8 mouse cellular contexts compared by ENCODE assay signal in genomic region chr2:71898335-71898856, GRCm38 (mm10). TPM values are rescaled to one million over a fixed set of nuclear protein-coding genes. Genes with fewer than 3 reads are reported as not detected.
DNase-seq lines count a peak whose midpoint lies in the region; ATAC-seq and TF ChIP-seq lines count a peak whose summit lies in the region.

No protein-coding gene starts in this region.

- DNase-seq in adrenal gland, adult (ENCODE audit: inconsistent age in 2 of 2, low spot score in 1 of 2), result peak; percentile 18 to 73
- DNase-seq in adrenal gland, adult 8-10 months, result no peak
- no peak for DNase-seq in liver, embryonic 14.5 days (ENCODE audit: low read depth in 3 of 3, low spot score in 3 of 3)
- DNase-seq in adipocyte (ENCODE audit: low spot score), result peak; percentile 67
- DNase-seq in embryonic facial prominence, embryonic 11.5 days (ENCODE audit: low spot score), result peak; percentile 74
- DNase-seq in layer of hippocampus, postnatal 10 days (ENCODE audit: low spot score in 2 of 2), result peak; percentile 47 to 61
- DNase-seq in thymus, postnatal 14 days, result peak; percentile 32

- no peak overlapping the region for H3K4me3 ChIP-seq in liver, embryonic 14.5 days (ENCODE audit: insufficient read depth in 1 of 2, low read depth in 2 of 2, low read length in 2 of 2)
- H3K4me3 ChIP-seq in liver, embryonic 12.5 days, result no peak overlapping the region
- H3K4me3 ChIP-seq in embryonic facial prominence, embryonic 11.5 days (ENCODE audit: low read depth, low read length), result no peak overlapping the region

- no peaks in the 10 kb centered on the region for H3K4me1 ChIP-seq in liver, embryonic 14.5 days (replicated peaks; ENCODE audit: control insufficient read depth in 2 of 2, insufficient read depth in 2 of 2, low read length in 1 of 2)
- H3K4me1 ChIP-seq in liver, embryonic 12.5 days, result no peaks in the 10 kb centered on the region
- H3K4me1 ChIP-seq in embryonic facial prominence, embryonic 11.5 days (ENCODE audit: control insufficient read depth, insufficient read depth, low read length), result no peaks in the 10 kb centered on the region

- TF ChIP-seq CTCF in liver, embryonic 14.5 days (IDR thresholded peaks at IDR 0.05; ENCODE audit: low read depth), result peak; percentile 73

- no peak overlapping the region for H3K27ac ChIP-seq in liver, embryonic 14.5 days
- H3K27ac ChIP-seq in liver, embryonic 12.5 days, result no peak overlapping the region
- H3K27ac ChIP-seq in embryonic facial prominence, embryonic 11.5 days (replicated peaks; ENCODE audit: low read depth, low read length), result no peak overlapping the region

- H3K9me3 ChIP-seq in liver, embryonic 14.5 days (ENCODE audit: control insufficient read depth, low read length), result no peaks in the 10 kb centered on the region
- H3K9me3 ChIP-seq in liver, embryonic 12.5 days (replicated peaks), result no peaks in the 10 kb centered on the region
- H3K9me3 ChIP-seq in embryonic facial prominence, embryonic 11.5 days (replicated peaks; ENCODE audit: control insufficient read depth, low read length), result no peaks in the 10 kb centered on the region

- H3K4me2 ChIP-seq in liver, embryonic 14.5 days (ENCODE audit: low read depth), result no peak overlapping the region
- no peak overlapping the region for H3K4me2 ChIP-seq in liver, embryonic 12.5 days
- no peak overlapping the region for H3K4me2 ChIP-seq in embryonic facial prominence, embryonic 11.5 days (ENCODE audit: low read depth, low read length)

- H3K9ac ChIP-seq in liver, embryonic 14.5 days (replicated peaks), result no peak overlapping the region
- H3K9ac ChIP-seq in liver, embryonic 12.5 days, result no peak overlapping the region
- H3K9ac ChIP-seq in embryonic facial prominence, embryonic 11.5 days (replicated peaks; ENCODE audit: low read length), result no peak overlapping the region

- TF ChIP-seq EP300 in liver, embryonic 14.5 days (IDR thresholded peaks at IDR 0.05; ENCODE audit: low read depth), result no peak

- peaks cover 6% of the 10 kb centered on the region; the same call in 1 of the 2 replicates for H3K36me3 ChIP-seq in liver, embryonic 14.5 days (replicated peaks; ENCODE audit: control insufficient read depth, insufficient read depth, low read depth)
- H3K36me3 ChIP-seq in liver, embryonic 12.5 days, result peaks cover 74% of the 10 kb centered on the region
- no peaks in the 10 kb centered on the region for H3K36me3 ChIP-seq in embryonic facial prominence, embryonic 11.5 days (replicated peaks; ENCODE audit: control insufficient read depth, insufficient read depth, low read depth, low read length)

- no peak for ATAC-seq in liver, embryonic 14.5 days (ENCODE audit: insufficient read depth)
- ATAC-seq in liver, embryonic 12.5 days, result no peak
- ATAC-seq in embryonic facial prominence, embryonic 11.5 days (replicated peaks; ENCODE audit: insufficient number of reproducible peaks, low FRiP score, low TSS enrichment, low read depth), result no peak

- no peaks in the 10 kb centered on the region for H3K27me3 ChIP-seq in liver, embryonic 14.5 days (ENCODE audit: control insufficient read depth, insufficient read depth, low read length)
- H3K27me3 ChIP-seq in liver, embryonic 12.5 days (replicated peaks), result no peaks in the 10 kb centered on the region
- H3K27me3 ChIP-seq in embryonic facial prominence, embryonic 11.5 days (ENCODE audit: control insufficient read depth, insufficient read depth, low read length), result no peaks in the 10 kb centered on the region

- 52% methylated on average over 8 of the region's 8 CpGs for WGBS in liver, embryonic 14.5 days (ENCODE audit: insufficient replicate concordance)
- WGBS in liver, embryonic 12.5 days (ENCODE audit: insufficient replicate concordance), result 57% methylated on average over 8 of the region's 8 CpGs
- 59% methylated on average over 8 of the region's 8 CpGs for WGBS in embryonic facial prominence, embryonic 11.5 days

RNA-seq across cellular contexts. Expression of gene Pdk1, which starts 25.4 kb away (rescaled TPM):
- total RNA-seq in adrenal gland, adult 8-10 months (2022), result 10 to 100 TPM; 24.3 to 40.4 (median 31.7) TPM
- 11.2 and 16.0 TPM in 2 replicates for polyA plus RNA-seq in liver, embryonic 14.5 days (2012; rRNA removed)
- polyA plus RNA-seq in liver, embryonic 14.5 days (2014; fragmentation: Nextera tagmentation; extraction: Ambion mirVana), result 51.8 and 53.2 TPM in 2 replicates
- polyA plus RNA-seq in liver, embryonic 12.5 days (2016; fragmentation: Nextera tagmentation; extraction: Ambion mirVana), result 70.0 and 70.5 TPM in 2 replicates
- 45.0 and 47.6 TPM in 2 replicates for polyA plus RNA-seq in embryonic facial prominence, embryonic 11.5 days (2014; fragmentation: Nextera tagmentation; extraction: Ambion mirVana)
- total RNA-seq in layer of hippocampus, postnatal 10 days (2021), result 10 to 100 TPM; 34.2 to 37.4 TPM

Comparison
In these comparisons a context has a peak if more than half of its experiments do, and no peak if none do; other contexts are left out.
1. DNase-seq: peak in adrenal gland, adult (2 of 2), adipocyte (single experiment), embryonic facial prominence, embryonic 11.5 days (single experiment), layer of hippocampus, postnatal 10 days (2 of 2) and thymus, postnatal 14 days (single experiment); none in adrenal gland, adult 8-10 months (single experiment) and liver, embryonic 14.5 days (0 of 3).